Mouse (Mus musculus) kidney, postnatal 0 days (tissue): ENCODE results near the gene Rer1. TPM values are rescaled to one million over a fixed set of nuclear protein-coding genes. Genes with fewer than 3 reads are reported as not detected.

Source experiments
- ATAC-seq: fragments of 200-750 bp; cut with Nextera tagmentation; replicated peaks from 2 replicates; pipeline ENCODE4 v1.8.0; 2017; ENCODE audit warnings: low read depth, moderate number of reproducible peaks, moderate TSS enrichment, moderate library complexity; ENCODE audit not compliant: low FRiP score
- DNase-seq: peaks from one replicate; pipeline ENCODE4 v3.0.0-alpha.2; 2016; ENCODE audit warnings: low spot score
- H3K27ac ChIP-seq: fragments of 300-500 bp; sonication (generic); 2 replicates; pipeline ENCODE4 v1.5.1; 2014; ENCODE audit warnings: mild to moderate bottlenecking
- H3K27me3 ChIP-seq: fragments of 300-500 bp; sonication (generic); 2 replicates; pipeline ENCODE4 v1.6.1; 2014; ENCODE audit warnings: low read length, mixed read lengths; ENCODE audit not compliant: insufficient read depth
- H3K36me3 ChIP-seq: fragments of 300-500 bp; sonication (generic); 2 replicates; pipeline ENCODE4 v1.6.1; 2014; ENCODE audit warnings: low read length, mixed read lengths; ENCODE audit not compliant: insufficient read depth
- H3K4me1 ChIP-seq: fragments of 300-500 bp; sonication (generic); replicated peaks from 2 replicates; pipeline ENCODE4 v1.6.1; 2014; ENCODE audit warnings: antibody characterized with exemption, low read length, mixed read lengths; ENCODE audit not compliant: insufficient read depth
- H3K4me2 ChIP-seq: fragments of 300-500 bp; sonication (generic); 2 replicates; pipeline ENCODE4 v1.6.1; 2014; ENCODE audit warnings: mild to moderate bottlenecking, low read length, moderate library complexity, mixed read lengths
- H3K4me3 ChIP-seq: fragments of 300-500 bp; sonication (generic); replicated peaks from 2 replicates; pipeline ENCODE4 v1.5.1; 2014; ENCODE audit warnings: low read depth, low read length
- H3K9ac ChIP-seq: fragments of 300-500 bp; sonication (generic); 2 replicates; pipeline ENCODE4 v1.6.1; 2014; ENCODE audit warnings: low read depth, low read length
- H3K9me3 ChIP-seq: fragments of 300-500 bp; sonication (generic); replicated peaks from 2 replicates; pipeline ENCODE4 v1.6.1; 2016; ENCODE audit warnings: low read length, inconsistent platforms, mixed read lengths
- CTCF ChIP-seq: IDR thresholded peaks from 2 replicates; pipeline ENCODE4 v1.5.1; 2016; ENCODE audit warnings: antibody characterized with exemption, low read depth, mild to moderate bottlenecking, moderate library complexity
- WGBS: fragments of 180-500 bp; shearing (Covaris S2); extraction: QIAGEN DNeasy Blood & Tissue Kit; methylation state at CpG from one replicate; pipeline ENCODE4 v1.1.7; 2014; 5-methylcytosine and 5-hydroxymethylcytosine counted together
- polyA plus RNA-seq: library from polyadenylated mRNA; unstranded; fragments of >200 nt; fragmentation: Nextera tagmentation; extraction: Ambion mirVana; gene quantifications from 2 replicates; pipeline ENCODE4 v1.2.1, GENCODE M21; 2015

Gene Rer1
- polyA plus RNA-seq, 1 experiment from 2014 or later, result 194 TPM

- Histone ChIP-seq H3K9ac (no peak overlapping the region), H3K36me3 (no peaks in the 10 kb centered on the region), H3K27me3 (no peaks in the 10 kb centered on the region), H3K4me1 (peaks cover 2% of the 10 kb centered on the region), H3K4me3 (no peak overlapping the region), H3K4me2 (no peak overlapping the region), H3K9me3 (no peaks in the 10 kb centered on the region), H3K27ac (no peak overlapping the region)
- no peak for ATAC-seq
- DNase-seq, result no peak
- TF ChIP-seq CTCF, result no peak
- 72% methylated on average over 6 of the region's 6 CpGs for WGBS
Measured at GRCm38 (mm10) chr4:155117396-155117978, 31.3 kb upstream of the Rer1 start.

DNA sequence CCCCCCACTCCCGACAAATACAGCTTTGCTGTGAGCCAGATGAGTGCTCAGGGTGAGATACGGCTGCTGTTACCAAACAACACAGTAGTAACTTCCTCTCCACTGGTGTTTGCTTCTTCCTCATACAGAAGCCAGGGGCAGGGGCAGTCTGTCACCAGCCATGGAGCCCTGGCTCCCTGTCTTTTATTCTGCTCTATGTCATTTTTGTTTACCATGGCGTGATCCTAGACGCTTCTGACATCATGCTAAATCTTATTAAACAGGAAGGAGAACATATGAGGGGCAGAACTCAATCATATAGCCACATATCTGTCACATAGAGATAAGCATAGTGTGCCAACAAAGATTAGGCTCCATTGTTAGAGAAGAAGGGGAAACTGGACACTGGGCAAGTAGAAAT, 30.4 kb upstream of the Rer1 start:
- TF ChIP-seq CTCF, result no peak
- DNase-seq (no peak), ATAC-seq (no peak)
- Histone ChIP-seq H3K4me2 (no peak overlapping the region), H3K27ac (no peak overlapping the region), H3K9ac (no peak overlapping the region), H3K27me3 (no peaks in the 10 kb centered on the region), H3K36me3 (no peaks in the 10 kb centered on the region), H3K4me3 (no peak overlapping the region), H3K4me1 (no peaks in the 10 kb centered on the region), H3K9me3 (no peaks in the 10 kb centered on the region)
- WGBS, result 70% methylated on average over 4 of the region's 4 CpGs

DNA sequence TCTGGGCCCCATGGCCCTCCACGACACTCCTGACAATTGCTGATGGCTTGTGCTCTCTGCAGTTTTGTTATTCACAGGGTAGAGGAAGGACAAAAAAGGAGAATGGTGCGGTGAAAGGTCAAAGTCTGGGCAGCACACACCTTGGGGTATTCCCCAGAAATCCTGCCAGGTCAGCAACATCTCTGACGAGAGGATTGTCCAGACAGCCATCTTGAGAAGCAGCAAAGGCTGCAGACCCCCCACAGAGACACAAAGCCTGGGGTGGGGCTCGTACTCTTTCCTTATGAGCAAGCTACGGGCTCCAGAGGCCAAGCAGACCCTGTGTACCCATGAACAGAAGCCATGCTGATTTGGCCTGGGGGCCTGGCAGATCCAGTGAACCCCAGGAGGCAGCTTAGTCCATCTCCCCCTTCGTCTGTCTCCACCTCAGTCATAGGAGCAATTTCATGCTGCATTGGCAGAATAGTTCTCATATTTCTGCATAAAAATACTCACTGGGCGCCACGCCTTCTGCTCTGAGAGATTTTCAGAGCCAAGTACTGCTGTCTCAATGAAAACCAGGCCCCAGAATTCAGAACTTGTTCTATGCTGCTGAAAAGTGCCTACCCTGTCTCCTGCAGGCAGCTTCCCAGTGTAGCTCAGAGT, 27.7 kb upstream of the Rer1 start:
- no peak overlapping the region for H3K27ac ChIP-seq
- no peak overlapping the region for H3K9ac ChIP-seq
- 67% methylated on average over 8 of the region's 8 CpGs for WGBS
- no peaks in the 10 kb centered on the region for H3K36me3 ChIP-seq
- H3K27me3 ChIP-seq, result no peaks in the 10 kb centered on the region
- DNase-seq (no peak), ATAC-seq (peak; percentile 29; the same call in 1 of the 2 replicates)
- H3K4me3 ChIP-seq, result no peak overlapping the region
- TF ChIP-seq CTCF, result no peak
- H3K4me2 ChIP-seq, result no peak overlapping the region
- H3K9me3 ChIP-seq, result no peaks in the 10 kb centered on the region
- no peaks in the 10 kb centered on the region; the same call in 1 of the 2 replicates for H3K4me1 ChIP-seq

- 45% methylated on average over 5 of the region's 5 CpGs for WGBS
- Histone ChIP-seq H3K27me3 (no peaks in the 10 kb centered on the region), H3K9me3 (no peaks in the 10 kb centered on the region), H3K36me3 (no peaks in the 10 kb centered on the region), H3K9ac (no peak overlapping the region), H3K4me3 (no peak overlapping the region), H3K4me2 (no peak overlapping the region), H3K27ac (peak overlapping the region; percentile 36), H3K4me1 (no peaks in the 10 kb centered on the region; the same call in 1 of the 2 replicates)
- DNase-seq (peak; percentile 63), ATAC-seq (no peak)
- no peak for TF ChIP-seq CTCF
Measured at GRCm38 (mm10) chr4:155109471-155109870, 23.3 kb upstream of the Rer1 start.

DNA sequence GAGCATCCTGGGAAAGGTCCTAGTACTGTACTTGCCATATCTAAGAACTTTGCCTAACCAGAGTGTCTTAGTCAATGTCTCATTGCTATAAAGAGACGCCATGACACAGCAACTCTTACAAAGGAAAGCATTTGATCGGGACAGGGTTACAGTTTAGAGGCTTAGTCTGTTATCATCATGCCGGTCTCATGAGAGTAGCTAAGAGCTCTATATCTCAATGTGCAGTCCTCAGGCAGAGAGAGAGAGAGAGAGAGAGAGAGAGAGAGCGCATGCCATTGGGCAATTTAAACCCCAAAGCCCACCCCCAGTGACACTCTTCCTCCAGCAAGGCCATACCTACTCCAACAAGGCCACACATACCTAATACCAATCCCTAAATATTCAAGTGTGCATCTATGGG, 21.7 kb upstream of the Rer1 start:
- DNase-seq, result no peak
- no peak overlapping the region for H3K9ac ChIP-seq
- 92% methylated on average over 4 of the region's 4 CpGs for WGBS
- no peak overlapping the region for H3K4me3 ChIP-seq
- H3K27ac ChIP-seq, result no peak overlapping the region
- no peaks in the 10 kb centered on the region for H3K9me3 ChIP-seq
- no peaks in the 10 kb centered on the region for H3K27me3 ChIP-seq
- H3K36me3 ChIP-seq, result no peaks in the 10 kb centered on the region
- H3K4me1 ChIP-seq, result no peaks in the 10 kb centered on the region; the same call in 1 of the 2 replicates
- TF ChIP-seq CTCF, result no peak
- no peak overlapping the region for H3K4me2 ChIP-seq
- ATAC-seq, result no peak

DNA sequence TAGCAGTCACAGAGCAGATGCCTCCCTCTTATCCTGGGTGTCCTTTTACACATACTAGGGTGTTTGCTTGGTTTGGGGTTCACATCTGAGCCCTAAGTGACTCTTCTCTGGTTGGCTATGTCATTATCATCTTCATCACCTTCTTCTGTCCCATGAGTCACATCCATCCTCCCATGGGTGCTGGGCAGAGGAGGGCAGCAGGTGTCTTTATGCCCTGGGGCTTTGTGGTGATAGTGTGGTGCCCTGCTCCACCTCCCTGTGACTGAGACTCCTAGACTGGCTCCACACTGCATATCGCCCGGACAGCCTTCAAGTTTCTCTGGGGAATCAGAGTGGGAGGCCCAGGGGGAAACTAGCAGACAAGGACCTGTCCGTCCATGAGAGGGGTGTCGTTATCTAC, 12.4 kb upstream of the Rer1 start:
- H3K9me3 ChIP-seq, result no peaks in the 10 kb centered on the region

More for the DNA sequence above, 12.4 kb upstream of the Rer1 start:
- no peak for TF ChIP-seq CTCF
- H3K4me2 ChIP-seq, result no peak overlapping the region
- H3K4me1 ChIP-seq, result no peaks in the 10 kb centered on the region
- DNase-seq (no peak), ATAC-seq (no peak)
- H3K9ac ChIP-seq, result no peak overlapping the region
- no peaks in the 10 kb centered on the region for H3K36me3 ChIP-seq
- no peak overlapping the region for H3K27ac ChIP-seq
- no peak overlapping the region for H3K4me3 ChIP-seq
- no peaks in the 10 kb centered on the region for H3K27me3 ChIP-seq
- 66% methylated on average over 4 of the region's 4 CpGs for whole genome bisulfite sequencing
